Mouse (Mus musculus) neutrophil, adult 5-6 weeks (primary cell): Measurements from ENCODE around the gene Ccnd2. TPM values are rescaled to one million over a fixed set of nuclear protein-coding genes. Genes with fewer than 3 reads are reported as not detected.

Experiments
- ATAC-seq: fragments of 151-379, 151-347 bp; 2 replicates; pipeline ENCODE4 v1.8.0; 2017; ENCODE audit warnings: mild to moderate bottlenecking, moderate TSS enrichment; ENCODE audit not compliant: insufficient number of reproducible peaks, poor library complexity, low FRiP score, severe bottlenecking; ENCODE audit errors: extremely low read depth
- total RNA-seq: library from RNA; stranded (forward); fragments of 200-1000 nt; gene quantifications from 2 replicates; pipeline ENCODE4 v1.2.3, GENCODE M21; 2017

Ccnd2 gene
- total RNA-seq, 1 experiment from 2014 or later = 18.5 TPM

DNA sequence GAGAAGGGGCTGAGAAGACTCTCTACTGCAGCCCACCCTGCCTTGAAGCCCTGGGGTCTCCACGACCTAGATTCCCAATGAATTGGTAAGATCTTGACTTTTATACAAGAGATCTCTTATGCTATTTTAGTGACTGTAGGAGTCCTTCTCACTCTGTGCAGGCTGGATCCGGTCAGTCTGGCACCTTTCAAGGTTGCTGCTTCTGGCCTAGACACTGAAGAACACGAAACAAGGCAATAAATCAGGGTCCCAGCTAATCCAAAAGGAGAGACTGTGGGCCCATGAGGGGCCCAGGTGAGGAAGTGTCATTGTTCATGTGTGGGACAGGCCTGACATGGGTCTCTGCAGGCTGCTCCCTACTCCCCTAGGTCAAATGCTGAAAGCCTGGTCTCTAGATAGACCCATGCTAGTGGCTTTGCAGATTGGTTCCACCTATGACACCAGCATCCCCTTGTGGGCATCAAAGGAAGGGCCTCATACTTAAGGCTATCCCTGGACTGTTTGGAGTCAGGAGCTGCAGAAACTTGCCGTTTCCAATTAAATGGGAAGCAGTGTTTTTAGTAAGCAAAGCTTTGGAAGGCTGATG is 29.7 kb downstream of the Ccnd2 start:
- no peak for ATAC-seq

DNA sequence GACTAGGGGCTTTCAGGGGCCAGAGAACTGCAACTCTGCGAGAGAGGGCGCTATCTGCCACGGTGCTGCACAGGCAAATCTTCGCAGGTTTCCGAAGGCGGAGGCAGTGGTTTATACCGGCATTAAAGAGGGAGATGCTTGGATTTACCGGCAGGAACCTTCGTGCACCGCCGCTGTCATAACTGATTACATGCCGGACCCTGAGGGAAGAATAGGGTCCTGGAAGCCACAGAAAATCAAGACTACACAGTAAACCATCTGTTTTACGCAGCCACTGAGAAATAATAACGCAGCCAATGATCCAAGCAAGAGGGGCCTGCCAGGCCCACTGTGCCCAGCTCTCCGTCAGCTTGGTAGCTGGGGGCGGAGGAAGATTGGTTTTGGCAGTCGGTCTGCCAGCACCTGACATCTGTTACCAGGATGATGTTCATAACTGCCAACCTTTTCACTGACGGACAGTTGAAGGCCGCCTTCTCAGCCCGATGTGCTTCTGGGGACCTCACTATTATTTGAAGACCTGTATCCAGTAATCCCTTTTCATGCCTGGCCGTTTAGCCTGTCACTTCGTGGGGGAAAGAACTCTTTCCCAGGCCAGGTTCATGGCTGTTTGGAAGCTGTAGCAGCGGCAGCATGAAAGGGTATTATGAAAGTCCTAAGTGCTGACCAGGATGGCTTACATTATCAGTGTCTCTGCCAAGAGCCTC is 37.1 kb downstream of the Ccnd2 start:
- ATAC-seq = no peak

DNA sequence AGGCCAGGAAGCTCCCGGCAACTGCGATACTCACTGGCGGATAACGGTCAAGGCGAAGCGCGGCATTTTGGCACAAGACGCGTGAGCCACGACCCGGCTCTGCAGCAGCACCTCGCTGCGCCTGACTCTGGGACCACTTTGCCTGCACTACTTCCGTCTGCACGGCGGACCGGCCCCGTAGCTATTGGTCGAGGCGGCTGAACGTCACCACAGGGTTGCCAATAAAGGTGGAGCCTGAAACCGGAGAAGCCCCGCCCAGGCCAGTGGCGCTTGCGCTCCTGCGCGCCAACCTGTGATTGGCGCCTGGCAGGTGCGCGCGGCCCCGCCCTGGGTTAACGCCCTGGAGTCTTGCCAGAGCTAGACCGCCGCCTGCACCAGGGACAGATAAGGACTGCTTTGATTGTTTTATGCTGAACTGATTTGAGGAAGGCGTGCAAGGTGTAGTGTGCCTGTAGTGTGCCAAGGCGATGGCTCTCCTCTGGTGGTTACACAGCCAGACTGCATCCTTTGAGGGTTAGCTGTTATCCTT is 42.5 kb downstream of the Ccnd2 start, which contains the start of gene Tigar:
Gene Tigar (minus strand): TSS at position 156 of the 529 bp plus-strand sequence.
- ATAC-seq = peak; percentile 97

DNA sequence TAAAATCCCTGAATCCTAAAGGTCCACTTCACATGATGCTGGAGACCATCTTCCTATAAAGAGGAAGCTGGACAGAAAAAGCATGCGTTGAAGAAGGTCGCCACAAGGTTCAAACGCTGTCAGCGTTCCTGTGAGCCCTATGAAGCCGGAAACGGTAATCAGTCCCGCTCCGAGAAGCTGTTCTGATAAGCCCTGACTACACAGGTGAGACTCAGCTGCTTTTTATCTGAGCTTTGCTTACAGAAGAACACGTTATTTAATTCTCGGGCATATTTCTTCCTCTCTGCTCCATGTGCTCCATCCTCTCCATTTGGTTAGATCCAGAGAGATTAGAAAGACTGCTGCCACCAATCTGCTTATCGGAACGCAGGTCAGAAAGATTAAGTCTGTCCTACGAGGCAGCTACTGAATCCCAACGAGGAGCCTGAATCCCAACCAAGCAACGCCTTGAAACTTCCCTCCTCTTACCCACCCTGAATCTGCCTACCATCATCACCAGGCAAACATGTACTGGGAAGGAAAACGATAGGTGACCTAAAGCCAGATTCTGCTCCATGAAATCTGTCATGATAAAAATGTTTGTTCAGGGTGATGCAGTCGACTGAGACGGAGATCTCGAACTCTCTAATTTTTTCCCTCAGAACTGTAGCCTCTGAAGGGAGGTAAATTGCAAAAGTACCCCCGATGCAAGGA is 43.5 kb downstream of the Ccnd2 start:
- no peak for ATAC-seq

DNA sequence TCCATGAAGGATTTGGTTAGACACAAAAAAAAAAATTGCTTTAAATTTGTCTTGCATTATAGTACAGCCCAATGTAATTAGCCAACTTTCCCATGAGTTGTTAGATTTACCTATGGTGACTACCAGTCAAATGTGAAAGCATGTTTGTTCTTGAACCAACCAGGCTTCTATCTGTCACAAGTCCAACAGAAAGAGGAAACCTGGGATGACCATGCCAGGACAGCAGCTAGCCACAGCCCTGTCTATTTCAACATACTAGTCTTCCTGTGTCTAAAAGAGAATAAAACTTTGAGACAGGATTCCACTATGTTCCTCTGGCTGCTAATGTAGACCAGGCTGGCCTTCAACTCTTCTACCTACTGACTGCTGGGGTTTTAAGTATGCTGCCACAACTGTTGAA is 44.6 kb downstream of the Ccnd2 start:
- no peak for ATAC-seq

DNA sequence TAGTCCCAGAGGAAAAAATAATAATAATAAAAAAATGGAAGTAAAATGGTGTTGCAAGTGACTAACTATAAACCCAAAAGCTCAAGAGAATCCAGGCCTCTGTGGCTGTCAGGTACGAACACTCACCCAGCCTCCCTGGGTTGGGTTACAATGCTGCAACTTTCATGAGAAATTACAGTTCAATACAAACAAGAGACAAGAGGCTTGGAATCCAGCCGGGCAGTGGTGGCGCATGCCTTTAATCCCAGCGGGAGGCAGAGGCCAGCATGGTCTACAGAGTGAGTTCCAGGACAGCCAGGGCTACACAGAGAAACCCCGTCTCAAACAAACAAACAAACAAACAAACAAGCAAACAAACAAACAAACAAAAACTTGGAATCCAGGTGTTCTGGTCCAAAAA is 45.3 kb downstream of the Ccnd2 start:
- no peak for ATAC-seq

DNA sequence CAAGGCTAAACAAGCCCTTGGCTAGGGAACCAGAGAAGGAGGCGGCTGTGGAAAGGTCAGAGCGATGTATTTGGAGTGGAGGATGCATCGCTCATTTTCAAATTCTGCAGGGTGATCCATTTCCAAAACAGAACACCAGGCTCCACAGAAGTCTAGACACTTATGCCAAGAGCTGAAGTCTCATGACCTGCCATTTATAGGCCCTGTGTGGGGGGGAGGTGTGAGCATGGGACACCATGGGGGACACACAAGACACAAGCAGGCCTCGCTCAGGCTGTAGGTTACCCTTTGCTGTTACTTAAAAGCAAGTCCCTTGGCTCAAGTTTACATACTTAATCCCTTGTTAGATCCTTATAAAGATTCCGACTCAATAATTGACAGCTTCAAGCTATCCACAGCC is 45.8 kb downstream of the Ccnd2 start:
- ATAC-seq = no peak

DNA sequence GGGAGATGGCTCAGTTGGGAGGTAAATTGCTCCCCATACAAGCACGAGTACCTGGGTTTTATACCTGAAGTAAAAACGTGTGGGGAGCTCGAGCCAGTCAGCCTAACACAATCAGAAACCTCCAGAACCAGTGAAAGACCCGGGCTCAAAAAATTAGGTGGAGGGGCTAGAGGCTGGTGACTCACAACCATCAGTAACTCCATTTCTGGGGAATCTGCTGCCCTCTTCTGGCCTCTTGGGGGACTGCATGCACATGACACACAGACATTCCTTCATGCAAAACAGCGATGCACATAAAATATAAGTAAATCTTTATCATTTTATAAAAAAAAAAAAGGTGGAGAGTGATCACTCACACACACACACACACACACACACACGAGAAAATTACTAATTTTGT is 46.9 kb downstream of the Ccnd2 start:
- ATAC-seq = no peak

DNA sequence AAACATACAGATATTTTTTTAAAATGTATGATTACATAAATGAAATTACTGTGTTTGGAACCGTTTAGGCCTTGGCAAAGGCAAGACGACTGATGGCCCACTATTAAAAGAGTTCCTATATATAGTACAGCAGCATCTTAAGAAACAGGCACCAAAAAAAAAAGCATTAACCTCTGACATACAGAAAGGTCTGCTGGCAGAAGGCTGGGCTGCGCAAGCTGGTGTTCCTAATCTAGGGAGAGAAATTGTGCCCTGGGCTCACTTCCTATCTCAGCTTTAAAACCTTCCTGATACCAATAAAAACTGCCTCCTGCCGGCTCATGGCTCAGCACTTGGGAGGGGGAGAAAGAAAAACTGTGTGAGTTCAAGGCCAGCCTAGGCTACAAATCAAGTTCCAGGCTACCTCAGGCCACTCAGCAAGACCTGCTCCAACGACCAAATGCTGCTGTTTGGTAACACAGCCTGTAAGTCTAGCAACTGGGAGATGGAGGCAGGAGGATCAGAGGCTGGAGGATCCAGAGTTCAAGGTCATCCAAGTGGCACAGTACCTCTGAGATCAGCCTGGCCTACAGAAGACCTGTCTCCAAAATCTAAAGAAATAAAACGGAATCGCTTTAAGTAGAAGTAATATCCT is 47.5 kb downstream of the Ccnd2 start:
- no peak for ATAC-seq

DNA sequence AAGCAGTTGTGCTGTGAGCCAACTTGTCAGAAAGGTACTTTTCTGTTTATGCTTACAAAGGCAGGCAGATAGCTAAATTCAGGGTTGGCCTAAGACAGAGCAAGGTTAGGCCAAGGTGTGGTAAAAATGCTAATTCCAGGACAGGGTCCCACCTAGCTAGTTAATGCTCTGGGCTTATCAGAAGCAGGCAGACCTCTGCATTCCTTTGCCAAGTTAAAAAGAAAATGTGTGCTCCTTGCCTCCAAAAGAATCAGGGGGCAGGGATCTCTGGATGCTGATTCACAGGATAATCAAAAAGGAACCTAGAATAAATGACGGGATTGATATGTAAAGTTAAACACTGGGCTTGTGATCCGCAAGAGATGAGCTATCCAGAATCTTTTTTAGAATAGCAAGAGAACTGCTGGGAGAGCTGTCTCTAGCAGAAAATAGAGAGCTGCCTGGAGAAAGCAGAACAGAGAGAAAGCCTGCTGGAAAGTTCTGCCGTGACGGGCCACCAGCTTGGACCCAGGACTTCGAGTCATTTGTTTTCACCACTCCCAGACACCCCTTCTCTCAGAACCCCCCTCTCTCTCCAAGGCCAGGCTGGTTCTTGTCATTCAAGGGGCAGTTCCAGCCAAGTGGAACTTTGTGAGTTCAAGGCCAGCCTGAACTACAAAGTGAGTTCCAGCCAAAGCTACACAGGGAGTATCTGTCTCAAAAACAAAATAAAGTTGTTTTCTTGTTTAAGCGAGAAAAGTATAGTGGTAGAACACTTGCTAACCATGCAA is 48.3 kb downstream of the Ccnd2 start:
- ATAC-seq = no peak

DNA sequence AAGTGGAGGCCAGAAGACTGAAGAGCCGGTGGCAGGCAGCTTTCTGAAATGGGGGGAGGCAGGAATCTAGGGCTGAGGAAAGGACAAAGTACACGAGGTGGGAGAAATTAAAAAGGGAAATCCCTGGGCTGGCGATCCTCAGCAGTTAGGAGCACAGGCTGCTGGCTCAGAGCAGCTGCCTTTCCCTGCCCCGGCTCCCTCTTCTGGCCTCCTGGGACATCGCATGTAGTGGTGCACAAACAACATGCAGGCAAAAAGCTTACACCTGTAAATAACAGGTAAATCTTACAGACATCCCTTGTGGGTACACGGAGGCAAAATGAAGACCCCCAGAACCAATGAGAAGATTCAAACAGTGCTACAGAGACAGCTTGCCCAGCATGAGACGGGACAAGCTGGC is 57.4 kb downstream of the Ccnd2 start:
- no peak for ATAC-seq

DNA sequence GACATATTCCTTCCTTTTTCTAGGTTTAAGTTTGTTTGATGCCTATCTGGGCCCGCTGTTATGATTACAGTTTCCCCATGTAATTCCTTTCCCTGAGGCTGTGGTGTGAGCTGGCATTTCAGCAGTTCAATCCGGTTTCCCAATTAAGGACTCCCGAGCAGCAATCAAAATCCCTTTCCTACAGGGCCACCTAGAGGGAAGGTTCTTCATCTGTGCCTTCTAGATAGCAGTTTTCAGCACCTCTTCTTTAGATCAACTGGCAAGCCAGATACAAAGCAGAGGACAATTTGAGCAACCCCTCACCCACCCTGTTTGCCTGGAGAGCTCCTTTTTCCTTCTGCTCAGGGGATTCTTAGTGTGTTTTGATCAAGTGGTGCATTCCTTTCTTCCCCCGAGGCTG is 65.3 kb downstream of the Ccnd2 start:
- ATAC-seq = no peak

DNA sequence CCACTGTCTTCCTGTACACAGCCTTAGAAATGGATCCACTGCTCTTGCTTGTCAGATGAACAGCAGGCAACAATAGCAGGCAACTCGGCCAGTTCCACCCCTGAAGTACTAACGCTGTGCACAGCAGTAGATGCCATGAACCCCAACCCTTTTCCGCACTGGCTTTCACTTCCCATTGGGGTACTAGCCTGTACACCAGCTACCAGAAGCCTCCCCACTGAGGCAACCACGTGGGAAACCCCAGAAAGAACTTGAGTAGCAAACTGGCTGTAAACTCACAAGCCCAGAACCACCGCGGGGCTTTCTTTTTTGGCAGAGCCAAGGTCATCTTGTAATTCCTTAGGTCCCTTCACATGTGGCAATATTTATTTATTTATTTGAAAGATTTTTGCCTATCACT is 70.2 kb downstream of the Ccnd2 start:
- no peak for ATAC-seq

DNA sequence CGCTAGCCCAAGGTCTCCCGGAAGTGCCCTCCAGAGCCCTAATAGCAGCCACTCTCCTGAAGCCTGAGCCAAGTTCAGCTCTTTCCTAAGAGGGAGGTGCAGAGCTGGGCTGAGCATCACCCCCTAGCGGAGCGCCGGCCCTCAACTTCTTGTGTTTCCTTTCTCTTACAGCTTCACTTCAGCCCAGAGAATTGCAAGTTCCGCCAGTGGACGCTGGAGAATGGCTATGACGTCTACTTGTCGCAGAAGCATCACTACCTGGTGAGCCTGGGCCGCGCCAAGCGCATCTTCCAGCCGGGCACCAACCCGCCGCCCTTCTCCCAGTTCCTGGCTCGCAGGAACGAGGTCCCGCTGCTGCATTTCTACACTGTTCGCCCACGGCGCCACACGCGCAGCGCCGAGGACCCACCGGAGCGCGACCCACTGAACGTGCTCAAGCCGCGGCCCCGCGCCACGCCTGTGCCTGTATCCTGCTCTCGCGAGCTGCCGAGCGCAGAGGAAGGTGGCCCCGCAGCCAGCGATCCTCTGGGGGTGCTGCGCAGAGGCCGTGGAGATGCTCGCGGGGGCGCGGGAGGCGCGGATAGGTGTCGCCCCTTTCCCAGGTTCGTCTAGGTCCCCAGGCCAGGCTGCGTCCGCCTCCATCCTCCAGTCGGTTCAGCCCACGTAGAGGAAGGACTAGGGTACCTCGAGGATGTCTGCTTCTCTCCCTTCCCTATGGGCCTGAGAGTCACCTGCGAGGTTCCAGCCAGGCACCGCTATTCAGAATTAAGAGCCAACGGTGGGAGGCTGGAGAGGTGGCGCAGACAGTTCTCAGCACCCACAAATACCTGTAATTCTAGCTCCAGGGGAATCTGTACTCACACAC is 71.9 kb downstream of the Ccnd2 start:
- ATAC-seq = peak; percentile 31; the same call in 1 of the 2 replicates
